Mouse (Mus musculus): ENCODE measurements around the gene Nhs. TPM values are rescaled to one million over a fixed set of nuclear protein-coding genes. Genes with fewer than 3 reads are reported as not detected.

Nhs gene
- polyA plus RNA-seq (2012; rRNA removed), result 0.29 and 0.62 TPM in 2 replicates

DNA sequence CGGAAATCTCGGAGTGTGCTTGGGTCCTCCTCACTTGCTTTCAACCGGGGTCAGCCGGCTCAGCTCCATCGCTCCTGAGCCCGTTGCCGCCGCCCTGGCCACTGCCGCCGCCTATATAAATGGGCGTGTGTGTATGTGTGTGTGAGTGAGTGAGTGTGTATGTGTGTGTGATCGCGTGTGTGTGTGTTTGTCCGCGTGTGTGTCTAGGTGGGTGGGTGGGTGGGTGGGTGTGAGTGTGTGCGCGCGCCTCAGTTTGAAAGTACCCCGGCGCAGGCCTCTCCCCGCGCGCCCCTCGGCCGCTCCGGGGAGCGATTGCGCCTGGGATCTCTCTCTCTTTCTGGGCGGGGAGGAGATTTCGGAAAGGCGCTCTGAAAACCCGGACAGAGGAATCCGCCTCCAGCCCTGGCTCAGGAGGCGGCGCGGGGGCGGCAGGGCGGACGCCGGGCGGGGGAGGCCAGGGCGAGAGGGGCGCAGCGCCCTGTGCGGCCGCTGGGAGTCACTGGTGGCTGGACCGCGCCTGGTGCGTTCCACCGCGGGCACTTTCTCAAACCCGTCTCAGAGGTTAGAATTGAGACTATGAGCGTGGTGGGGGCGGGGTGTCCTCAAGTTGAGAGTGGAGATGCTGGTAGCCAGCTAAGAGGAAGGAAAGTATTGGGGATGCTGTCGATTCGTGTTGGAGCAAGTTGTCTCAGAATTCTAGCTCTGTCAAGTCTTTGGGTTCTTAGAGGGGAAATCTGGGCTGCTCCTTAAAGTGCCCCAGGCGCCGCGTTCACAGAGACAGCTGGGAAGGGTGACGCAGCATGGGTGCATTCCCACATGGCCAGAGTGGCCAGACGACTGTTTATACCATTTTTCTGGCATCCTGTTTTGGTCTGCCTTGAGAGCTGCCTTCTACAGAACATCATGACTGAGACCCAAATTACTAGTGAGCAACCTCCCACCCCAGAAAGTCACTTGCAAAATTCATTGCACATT is at the start of gene Nhs:
Gene Nhs (minus strand): TSS at position 94 of the 975 bp plus-strand sequence.
- WGBS, result 12% methylated on average over 60 of the region's 61 CpGs
- Histone ChIP-seq H3K4me3 (ENCODE audit: low read depth, low read length) (peak within 1 kb of the TSS; percentile 69), H3K27me3 (ENCODE audit: control insufficient read depth, insufficient read depth, low read length) (no peaks in the 10 kb centered on the region), H3K27ac (ENCODE audit: insufficient read depth, low read depth, low read length) (no peak within 1 kb of the TSS; the same call in 1 of the 2 replicates), H3K4me1 (ENCODE audit: control insufficient read depth, insufficient read depth, insufficient read length, low read length) (no peaks in the 10 kb centered on the region), H3K36me3 (ENCODE audit: control insufficient read depth, insufficient read depth, low read length) (no peaks in the 10 kb centered on the region)
- no peak for TF ChIP-seq POLR2A (IDR thresholded peaks at IDR 0.05; ENCODE audit: low read depth, low read length)
- no peak for TF ChIP-seq CTCF (IDR thresholded peaks at IDR 0.05; ENCODE audit: extremely low read depth, insufficient read length, insufficient replicate concordance, low read depth, low read length)

DNA sequence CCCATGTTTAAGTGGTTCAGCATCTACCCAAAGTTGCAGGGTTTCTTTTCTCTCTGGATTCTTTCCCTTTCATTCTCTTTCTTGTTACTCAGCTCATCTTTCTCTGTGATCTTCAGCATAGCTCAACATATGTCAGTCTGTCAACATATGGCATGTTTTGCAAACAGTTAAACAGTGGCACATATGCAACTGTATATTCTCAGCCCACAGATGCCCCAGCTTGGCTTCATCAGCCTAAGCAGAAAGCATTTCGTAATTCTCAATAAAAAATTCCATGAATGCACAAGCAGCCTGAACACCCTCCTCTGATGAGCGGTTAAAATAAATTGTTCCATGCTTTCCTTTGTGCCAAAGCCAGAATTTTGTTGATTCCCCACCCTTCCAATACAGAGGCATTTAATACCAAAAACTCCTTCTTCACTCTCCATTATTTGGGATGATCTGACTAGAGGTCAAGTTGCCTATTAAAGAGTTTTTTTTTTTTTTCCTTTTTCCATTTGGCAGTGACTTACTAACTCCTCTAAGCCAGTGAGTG is 46.9 kb upstream of the Nhs start:
- Histone ChIP-seq H3K4me3 (ENCODE audit: low read depth, low read length) (no peak overlapping the region), H3K27ac (ENCODE audit: insufficient read depth, low read depth, low read length) (no peak overlapping the region), H3K4me1 (ENCODE audit: control insufficient read depth, insufficient read depth, insufficient read length, low read length) (no peaks in the 10 kb centered on the region), H3K36me3 (ENCODE audit: control insufficient read depth, insufficient read depth, low read length) (no peaks in the 10 kb centered on the region), H3K27me3 (ENCODE audit: control insufficient read depth, insufficient read depth, low read length) (no peaks in the 10 kb centered on the region)
- 93% methylated on average over 2 of the region's 2 CpGs for WGBS
- TF ChIP-seq POLR2A (IDR thresholded peaks at IDR 0.05; ENCODE audit: low read depth, low read length) (no peak), CTCF (IDR thresholded peaks at IDR 0.05; ENCODE audit: extremely low read depth, insufficient read length, insufficient replicate concordance, low read depth, low read length) (no peak)

DNA sequence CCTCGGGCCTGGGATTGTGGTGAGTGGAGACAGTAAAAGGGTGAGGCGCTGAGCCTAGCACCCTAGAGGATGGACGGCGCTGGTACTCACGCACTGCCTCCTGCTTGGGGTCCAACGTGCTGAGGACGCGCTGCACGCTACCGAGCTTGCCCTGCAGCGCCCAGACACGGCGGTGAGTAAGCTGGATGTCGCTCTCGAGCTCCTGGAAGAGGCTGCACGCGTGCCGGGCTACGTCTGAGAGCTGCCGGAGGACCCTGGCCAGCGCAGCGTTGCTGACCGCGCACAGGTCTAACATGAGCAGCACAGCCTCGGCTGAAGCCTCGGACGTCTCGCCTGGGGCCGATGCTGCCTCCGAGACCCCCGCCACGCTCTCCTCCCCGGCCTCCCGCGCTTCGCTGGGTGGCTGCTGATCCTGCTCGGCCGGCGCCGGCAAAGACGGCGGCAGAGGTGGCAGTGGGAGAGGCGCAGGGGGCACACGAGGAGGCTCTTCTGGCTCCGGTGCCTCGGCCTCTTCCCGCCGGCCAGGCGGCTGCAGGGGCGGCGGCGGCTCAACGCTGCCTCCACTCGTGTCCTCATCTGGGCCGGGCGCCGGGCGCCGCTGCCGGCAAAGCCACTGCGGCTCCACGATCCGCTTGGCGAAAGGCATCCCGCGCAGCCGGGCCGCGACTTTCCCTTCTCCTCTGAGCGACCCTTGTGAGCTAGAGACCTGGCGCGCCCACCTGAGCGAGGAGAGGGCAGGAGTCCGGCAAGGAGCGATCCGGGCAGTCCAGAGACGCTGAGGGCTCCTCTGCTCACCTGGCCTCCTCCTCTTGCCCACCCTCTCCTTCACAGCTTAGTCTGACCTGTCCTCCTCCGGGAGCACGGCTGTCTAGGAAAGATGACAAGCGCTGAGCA is 540 bp downstream of the Nhs start:
- H3K36me3 ChIP-seq (ENCODE audit: control insufficient read depth, insufficient read depth, low read length), result no peaks in the 10 kb centered on the region
- no peak for TF ChIP-seq POLR2A (IDR thresholded peaks at IDR 0.05; ENCODE audit: low read depth, low read length)
- no peak for TF ChIP-seq CTCF (IDR thresholded peaks at IDR 0.05; ENCODE audit: extremely low read depth, insufficient read length, insufficient replicate concordance, low read depth, low read length)
- H3K4me1 ChIP-seq (ENCODE audit: control insufficient read depth, insufficient read depth, insufficient read length, low read length), result no peaks in the 10 kb centered on the region
- peak overlapping the region; percentile 69 for H3K4me3 ChIP-seq (ENCODE audit: low read depth, low read length)
- 15% methylated on average over 67 of the region's 80 CpGs for WGBS
- H3K27ac ChIP-seq (ENCODE audit: insufficient read depth, low read depth, low read length), result no peak overlapping the region
- H3K27me3 ChIP-seq (ENCODE audit: control insufficient read depth, insufficient read depth, low read length), result no peaks in the 10 kb centered on the region

DNA sequence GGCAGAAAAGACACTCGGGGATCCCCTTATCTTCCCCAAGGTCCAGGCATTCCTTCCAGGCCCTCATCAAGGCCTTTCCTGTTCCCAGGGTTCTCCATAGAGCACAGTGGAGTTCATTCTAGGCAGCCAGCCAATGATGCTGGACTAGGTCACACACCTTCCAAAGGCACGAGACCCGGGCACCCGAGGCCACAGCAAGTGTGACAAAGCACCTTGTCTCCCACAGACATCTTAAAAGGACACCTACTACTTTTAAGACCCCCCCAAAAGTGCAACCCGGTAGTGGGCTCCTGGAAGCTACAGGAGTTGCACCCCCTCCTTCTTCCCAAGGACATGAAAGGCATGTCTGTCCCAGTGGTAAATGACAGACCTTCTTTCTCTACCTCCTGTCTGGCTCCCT is 1.4 kb downstream of the Nhs start:
- H3K27ac ChIP-seq (ENCODE audit: insufficient read depth, low read depth, low read length), result no peak overlapping the region
- 29% methylated on average over 5 of the region's 5 CpGs for WGBS
- H3K36me3 ChIP-seq (ENCODE audit: control insufficient read depth, insufficient read depth, low read length), result no peaks in the 10 kb centered on the region
- H3K4me1 ChIP-seq (ENCODE audit: control insufficient read depth, insufficient read depth, insufficient read length, low read length), result no peaks in the 10 kb centered on the region
- TF ChIP-seq CTCF (IDR thresholded peaks at IDR 0.05; ENCODE audit: extremely low read depth, insufficient read length, insufficient replicate concordance, low read depth, low read length) (no peak), POLR2A (IDR thresholded peaks at IDR 0.05; ENCODE audit: low read depth, low read length) (no peak)
- H3K4me3 ChIP-seq (ENCODE audit: low read depth, low read length), result peak overlapping the region; percentile 69
- H3K27me3 ChIP-seq (ENCODE audit: control insufficient read depth, insufficient read depth, low read length), result no peaks in the 10 kb centered on the region

DNA sequence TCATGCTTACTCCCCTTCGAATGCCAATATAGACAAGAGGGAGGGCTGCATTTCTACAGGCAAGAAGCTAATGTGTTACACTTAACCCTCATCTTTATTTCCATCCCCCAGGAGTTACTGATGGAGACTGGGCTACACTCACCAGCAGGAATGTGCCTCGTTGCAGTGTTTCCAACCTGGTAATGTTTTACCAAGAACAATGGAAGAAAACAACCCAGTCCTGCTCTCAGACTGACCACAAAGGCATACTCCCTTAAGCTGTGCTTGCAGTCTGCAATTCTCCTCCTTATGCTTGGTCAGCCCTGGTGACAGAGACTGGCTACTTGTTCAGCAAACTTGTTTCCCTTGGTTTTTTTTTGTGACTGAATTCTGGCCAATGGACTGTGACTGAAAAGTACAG is 21.7 kb downstream of the Nhs start:
- 54% methylated on average over 2 of the region's 2 CpGs for WGBS
- H3K4me3 ChIP-seq (ENCODE audit: low read depth, low read length), result no peak overlapping the region
- H3K27ac ChIP-seq (ENCODE audit: insufficient read depth, low read depth, low read length), result no peak overlapping the region
- H3K4me1 ChIP-seq (ENCODE audit: control insufficient read depth, insufficient read depth, insufficient read length, low read length), result no peaks in the 10 kb centered on the region
- no peaks in the 10 kb centered on the region for H3K36me3 ChIP-seq (ENCODE audit: control insufficient read depth, insufficient read depth, low read length)
- no peaks in the 10 kb centered on the region for H3K27me3 ChIP-seq (ENCODE audit: control insufficient read depth, insufficient read depth, low read length)
- no peak for TF ChIP-seq CTCF (IDR thresholded peaks at IDR 0.05; ENCODE audit: extremely low read depth, insufficient read length, insufficient replicate concordance, low read depth, low read length)

DNA sequence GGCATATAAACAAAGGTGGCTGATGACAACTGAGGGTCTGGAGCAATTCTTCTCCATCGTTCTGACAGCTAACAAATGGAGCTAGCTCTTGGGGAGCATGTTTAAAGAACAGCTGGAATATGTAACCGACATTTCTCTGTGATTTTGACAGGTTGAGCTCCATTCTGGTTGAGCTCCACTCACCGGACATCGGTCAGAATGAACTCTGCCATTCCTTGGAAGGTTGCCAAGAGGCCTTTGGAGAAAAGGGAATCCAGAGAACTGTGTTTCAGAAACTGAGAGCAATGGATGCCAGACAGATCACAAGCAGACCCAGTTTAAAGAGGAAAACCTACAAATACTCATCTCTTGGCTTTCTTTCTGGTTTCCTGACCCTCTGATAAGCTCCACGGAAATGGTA is 46.3 kb downstream of the Nhs start:
- no peaks in the 10 kb centered on the region for H3K36me3 ChIP-seq (ENCODE audit: control insufficient read depth, insufficient read depth, low read length)
- no peaks in the 10 kb centered on the region for H3K4me1 ChIP-seq (ENCODE audit: control insufficient read depth, insufficient read depth, insufficient read length, low read length)
- WGBS, result 52% methylated on average over 5 of the region's 5 CpGs
- TF ChIP-seq POLR2A (IDR thresholded peaks at IDR 0.05; ENCODE audit: low read depth, low read length), result no peak
- H3K27me3 ChIP-seq (ENCODE audit: control insufficient read depth, insufficient read depth, low read length), result no peaks in the 10 kb centered on the region
- no peak overlapping the region for H3K27ac ChIP-seq (ENCODE audit: insufficient read depth, low read depth, low read length)
- no peak overlapping the region for H3K4me3 ChIP-seq (ENCODE audit: low read depth, low read length)
